Mouse (Mus musculus) gonadal fat pad, adult 2 months (tissue): ENCODE data around the gene Chmp1a. TPM values are rescaled to one million over a fixed set of nuclear protein-coding genes. Genes with fewer than 3 reads are reported as not detected.
"Not testable (repeated sequence)": the region's sequence is repeated elsewhere in the genome, so short reads cannot be mapped to it uniquely, and the experiment has no call there.

Source experiments
- DNase-seq: peaks from one replicate; pipeline ENCODE4 v3.0.0-alpha.2; 2012; ENCODE audit warnings: low read depth
- polyA plus RNA-seq: library from polyadenylated mRNA; depleted of rRNA; stranded (reverse); fragments of >200 nt; gene quantifications from 2 replicates; pipeline ENCODE4 v1.2.3, GENCODE M21; 2012; rRNA removed

Gene Chmp1a
- polyA plus RNA-seq, result 126 and 136 TPM in 2 replicates

DNA sequence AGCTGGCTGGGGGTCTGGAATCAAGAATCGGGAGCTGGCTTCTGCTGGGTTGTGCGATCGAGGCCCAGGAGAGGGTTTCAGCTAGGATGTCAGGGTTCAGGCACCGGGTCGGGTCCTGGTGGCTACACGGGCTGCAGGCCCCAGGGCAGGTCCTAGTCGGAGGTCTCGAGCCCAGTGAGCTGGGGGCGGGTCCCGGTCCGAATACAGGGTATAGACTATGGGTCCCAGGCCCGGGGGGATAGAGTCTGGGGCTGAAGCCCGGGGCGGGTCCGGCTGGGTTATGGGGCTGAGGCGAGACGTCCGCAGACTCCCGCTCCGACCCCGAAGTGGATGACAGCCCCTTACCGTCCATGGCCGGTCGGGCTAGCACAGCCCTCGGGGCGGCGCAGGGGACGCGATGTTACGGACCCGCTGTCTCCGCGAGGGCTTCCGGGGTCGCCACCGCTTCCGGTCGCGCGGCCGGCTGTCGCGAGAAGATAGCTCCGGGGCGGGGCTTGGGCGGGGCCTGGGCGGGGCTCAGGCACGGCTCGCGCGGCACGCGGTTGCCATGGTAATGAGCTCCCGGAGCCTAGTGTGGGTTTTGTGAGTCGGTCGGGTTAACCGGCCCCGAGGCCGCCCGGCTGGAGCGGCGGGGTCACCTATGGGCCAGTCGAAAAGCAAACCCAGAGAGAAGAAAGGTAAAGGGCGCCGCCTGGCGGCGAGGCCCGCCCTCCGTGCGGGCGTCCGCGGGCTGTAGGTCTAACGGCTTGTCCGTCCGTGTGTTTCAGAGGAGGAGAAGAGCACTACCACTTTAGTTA lies at the start of gene Chmp1a, which contains the start of gene Spata33:
Gene Chmp1a (minus strand): TSS at position 443 of the 797 bp plus-strand sequence.
Gene Spata33 (plus strand): TSS at position 512 of the 797 bp plus-strand sequence.
- no peak for DNase-seq

DNA sequence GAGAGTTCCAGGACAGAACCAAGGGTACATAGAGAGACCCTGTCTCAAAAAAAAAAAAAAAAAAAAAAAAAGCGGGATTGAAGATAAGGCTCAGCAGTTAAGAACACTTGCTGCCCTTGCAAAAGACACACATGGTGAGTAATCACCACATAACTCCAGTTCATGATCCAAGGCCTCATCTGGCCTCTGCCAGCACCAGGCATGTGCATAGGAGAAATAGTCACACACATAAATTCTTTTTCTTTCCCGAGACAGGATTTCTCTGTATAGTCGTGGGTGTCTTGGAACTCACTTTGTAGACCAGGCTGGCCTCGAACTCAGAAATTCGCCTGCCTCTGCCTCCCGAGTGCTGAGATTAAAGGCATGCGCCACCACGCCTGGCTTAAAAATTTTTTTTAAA lies 45.0 kb upstream of the Chmp1a start:
- not testable (repeated sequence) for DNase-seq

DNA sequence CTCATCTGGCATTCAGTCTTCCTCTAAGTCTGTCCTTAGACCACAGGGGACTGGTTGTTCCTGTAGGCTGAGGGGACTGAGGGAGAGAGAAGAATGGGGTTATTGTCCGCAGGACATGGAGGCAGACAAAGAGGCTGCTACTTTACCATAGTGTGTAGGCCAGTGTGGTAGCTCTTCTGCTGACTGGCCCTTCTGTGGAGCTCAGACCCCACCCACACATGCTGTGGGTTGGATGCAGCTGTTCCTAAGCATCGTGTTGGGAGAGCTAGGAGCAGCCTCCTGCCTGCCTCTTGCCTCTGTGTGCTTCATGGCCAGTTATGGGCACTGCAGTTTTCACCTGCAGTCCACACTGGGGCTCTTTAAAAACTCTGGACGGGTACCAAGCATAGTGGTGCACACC lies 44.6 kb upstream of the Chmp1a start:
- no peak for DNase-seq

DNA sequence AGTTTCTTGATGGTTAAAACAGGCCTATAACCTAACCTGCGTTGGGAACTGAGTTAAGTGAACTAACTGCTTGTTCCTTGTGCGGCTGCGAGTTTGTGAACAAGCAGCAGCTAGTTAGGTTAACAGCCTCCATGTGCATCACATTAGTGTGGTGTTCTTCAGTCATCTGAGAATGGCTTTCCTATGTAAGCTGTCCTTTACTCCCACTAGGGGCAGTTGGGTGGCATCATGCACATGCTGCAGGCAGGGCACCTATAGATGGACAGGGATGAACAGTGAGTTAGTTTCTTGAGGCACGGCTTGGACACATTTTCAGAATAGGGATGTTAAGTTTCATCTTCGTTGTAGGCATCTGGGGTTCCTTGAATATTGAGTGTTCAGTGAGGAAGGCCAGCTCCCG lies 42.6 kb upstream of the Chmp1a start:
- no peak for DNase-seq

DNA sequence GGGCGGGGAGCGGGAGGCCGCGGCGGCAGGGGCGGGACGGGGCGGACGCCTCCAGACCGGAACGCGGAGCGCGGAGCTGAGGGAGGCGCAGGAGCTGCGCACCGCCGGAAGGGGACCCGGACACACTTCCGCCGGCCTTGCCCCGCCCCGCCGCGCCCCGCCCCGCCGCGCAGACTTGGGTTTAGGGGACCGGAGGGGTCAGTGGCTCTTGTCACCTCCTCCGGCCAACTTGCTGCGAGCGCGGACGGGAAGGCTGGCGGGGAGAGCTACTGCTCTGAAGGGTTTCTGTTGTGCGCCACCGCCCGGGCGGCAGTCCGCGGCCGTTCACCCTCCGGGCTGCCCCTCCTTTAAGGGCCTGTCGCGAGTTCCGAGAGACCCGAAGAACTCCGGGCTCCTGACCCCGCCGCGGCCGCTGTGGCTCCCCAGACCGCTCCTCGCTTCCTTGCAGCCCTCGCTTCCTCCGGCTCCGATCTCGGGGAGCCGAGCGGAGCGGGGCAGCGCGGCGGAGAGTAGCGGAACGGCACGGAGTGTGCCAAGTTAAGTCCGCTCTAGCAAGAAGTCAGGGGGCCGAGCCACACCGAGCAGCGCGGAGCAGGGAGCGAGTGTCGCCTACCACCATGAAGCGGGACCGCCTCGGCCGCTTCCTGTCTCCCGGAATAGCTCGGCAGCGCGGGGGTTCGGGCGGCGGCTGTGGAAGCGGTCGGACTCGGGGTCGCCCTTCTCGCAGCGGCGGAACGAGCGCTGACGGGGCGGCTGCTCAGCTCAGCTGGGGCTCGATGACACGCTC lies 41.7 kb upstream of the Chmp1a start, which contains the start of the genes Zfp276 and Vps9d1:
Gene Zfp276 (plus strand): TSS at position 97 of the 787 bp plus-strand sequence.
Gene Vps9d1 (minus strand): TSS at position 250 of the 787 bp plus-strand sequence.
- DNase-seq, result no peak

DNA sequence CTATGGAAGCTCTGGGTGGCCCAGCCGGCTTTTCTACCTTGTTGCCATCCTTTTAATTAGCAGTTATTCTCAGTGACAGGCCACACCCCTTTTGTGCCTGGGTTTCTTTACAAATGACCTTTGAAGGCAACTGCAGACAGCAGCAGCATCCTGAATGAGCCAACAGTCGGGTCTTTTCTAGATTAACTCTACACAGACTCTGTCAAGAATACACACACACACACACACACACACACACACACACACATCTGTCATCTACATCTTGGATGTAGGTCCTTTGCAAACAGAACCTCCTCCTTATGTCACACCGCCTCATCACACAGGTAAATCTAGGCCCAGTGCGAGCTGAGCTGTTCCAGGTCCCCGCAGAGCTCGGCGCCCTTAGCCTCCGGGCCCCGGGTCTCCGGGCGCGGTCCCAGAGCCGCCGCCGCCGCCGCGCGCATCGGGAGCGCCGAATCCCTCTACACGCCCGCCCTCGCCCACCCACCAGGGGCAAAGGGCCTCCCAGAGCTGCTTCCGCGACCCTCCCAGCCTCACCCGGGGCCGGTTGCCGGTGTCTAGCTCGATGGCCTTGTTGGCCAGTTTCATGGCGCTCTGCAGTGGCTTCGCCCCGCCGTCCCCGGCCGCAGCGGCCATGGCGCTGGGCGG lies 41.0 kb upstream of the Chmp1a start:
- DNase-seq, result no peak

DNA sequence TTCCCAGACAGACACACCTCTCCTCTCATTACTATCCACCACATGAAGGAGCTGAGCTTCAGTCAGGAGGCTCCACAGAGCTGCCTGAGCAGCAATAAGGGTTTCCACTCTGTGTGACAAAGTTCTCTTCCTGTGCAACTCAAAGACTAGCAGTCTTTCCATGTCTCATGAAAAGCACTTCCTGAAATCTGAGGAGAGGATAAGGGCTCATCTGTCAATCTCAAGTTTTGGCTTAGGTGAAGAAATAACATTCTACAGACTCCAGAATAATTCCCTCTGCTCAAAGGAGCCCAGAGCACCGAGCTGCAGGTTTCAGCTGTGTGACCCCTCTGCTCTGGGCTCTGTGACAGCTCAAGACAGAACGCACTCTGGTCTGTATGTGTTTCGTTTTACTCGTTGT lies 40.4 kb upstream of the Chmp1a start:
- DNase-seq, result no peak

DNA sequence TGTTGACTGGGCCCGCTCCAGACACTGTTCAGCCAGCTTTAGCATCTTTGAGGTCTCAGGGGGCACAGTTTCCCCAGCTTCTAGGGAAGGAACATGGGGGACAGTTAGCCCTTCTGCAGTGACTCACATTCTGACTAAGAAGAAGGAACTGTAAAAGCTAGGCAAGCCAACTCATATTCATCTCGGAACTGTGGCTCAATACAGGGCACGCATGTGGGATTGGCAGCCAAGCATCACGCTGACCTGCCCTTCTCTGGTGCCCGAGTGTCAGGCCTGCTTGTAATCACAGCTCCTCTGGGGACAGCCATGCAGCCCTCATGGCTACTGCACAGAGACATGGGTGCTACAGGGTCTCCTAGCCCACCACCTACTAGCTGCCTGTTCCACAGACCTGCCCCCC lies 38.4 kb upstream of the Chmp1a start:
- DNase-seq, result no peak

DNA sequence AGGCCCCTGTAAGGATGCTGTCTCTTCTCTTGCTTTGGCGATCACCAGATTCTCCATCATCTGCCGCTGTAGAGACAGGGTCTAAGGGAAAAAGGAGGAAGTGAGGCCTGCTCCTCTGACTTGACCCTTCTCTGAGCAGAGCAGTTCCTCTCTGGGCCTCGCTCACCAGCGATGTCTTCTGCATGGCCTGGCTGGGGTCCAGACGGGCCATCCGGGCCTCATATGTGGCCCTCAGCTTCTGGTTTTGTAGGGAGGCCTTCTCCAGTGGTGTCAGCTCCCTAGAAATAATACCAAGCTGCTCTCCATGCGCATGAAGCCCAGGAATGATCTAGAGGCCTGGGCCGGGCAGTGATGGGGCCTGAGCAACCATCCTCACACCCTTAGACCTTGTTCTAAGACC lies 36.0 kb upstream of the Chmp1a start:
- no peak for DNase-seq

DNA sequence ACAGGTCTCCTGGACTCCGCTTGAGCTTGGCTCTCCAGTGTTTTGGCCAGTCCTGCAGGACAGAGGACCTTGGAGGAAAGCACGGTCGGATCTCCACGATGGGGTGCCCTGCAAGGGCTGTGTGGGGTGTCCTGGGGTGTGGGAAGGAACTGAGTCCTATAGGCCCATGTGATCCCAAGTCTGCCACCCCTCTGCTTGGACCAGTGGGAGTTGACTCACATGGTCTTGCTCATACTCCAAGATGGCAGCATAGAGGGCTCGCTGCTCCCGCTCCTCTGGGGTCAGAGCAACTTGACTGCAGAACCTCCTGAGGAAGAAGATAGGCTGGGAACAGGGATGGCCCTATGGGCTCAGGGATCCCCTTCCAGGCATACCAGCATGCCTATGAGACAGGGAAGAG lies 35.2 kb upstream of the Chmp1a start:
- DNase-seq, result no peak

DNA sequence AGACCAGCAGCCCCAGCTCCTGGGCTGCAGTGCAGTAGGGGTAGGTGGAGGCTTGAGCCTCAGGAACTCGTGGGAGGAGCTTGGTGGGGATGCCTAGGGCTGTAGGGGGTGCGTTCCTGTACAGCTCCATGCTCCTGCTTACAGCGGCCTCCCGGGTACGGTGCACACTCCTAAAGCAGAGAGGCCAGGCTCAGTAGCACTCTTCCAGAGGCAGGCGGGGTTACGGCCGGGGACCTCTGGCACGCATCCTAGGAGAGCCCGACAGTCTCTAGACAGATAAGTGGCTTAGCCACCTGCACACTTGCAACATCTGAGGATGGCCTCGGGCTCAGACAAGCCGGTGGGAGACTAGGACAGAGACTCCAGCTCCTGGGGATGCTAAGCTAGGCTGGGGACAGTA lies 33.0 kb upstream of the Chmp1a start:
- DNase-seq, result no peak

DNA sequence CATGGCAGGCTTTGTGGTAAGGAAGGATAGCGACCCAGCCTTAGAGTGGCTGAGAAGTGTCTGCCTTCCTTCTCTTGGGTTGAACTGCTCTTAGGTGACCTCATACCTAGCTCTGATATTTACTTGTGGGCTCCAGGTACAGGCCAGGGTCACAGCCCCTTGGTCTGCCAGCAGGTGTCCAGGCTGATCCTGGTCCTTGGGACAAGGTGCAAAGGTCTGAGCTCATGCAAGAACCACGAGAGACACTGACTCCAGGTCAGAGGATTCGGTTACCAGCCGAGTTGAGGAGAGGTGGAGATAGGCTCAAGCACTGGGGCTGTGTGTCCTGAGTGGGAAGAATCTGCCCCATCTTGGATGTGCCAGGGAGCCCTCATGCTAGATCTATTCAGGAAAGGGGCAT lies 31.8 kb upstream of the Chmp1a start:
- DNase-seq, result no peak

DNA sequence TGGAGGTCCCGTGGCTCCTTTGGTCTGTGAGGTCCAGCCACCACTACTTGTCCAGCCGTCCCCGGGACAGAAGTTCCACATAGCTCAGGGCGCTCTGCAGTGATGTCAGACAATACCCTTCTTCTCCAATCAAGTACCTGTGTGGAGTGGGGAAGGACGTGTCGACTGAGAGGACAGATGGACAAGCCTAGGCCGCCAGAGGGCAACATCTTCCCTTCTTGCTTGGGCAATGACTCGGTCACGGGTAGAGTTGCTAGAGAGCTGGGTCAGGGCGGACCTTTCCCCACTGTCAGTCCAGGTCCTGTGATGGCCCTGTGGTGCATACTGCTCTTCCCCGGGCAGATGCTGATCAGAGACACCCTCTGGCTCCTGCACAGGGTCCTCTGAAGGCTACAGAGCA lies 30.5 kb upstream of the Chmp1a start:
- no peak for DNase-seq

DNA sequence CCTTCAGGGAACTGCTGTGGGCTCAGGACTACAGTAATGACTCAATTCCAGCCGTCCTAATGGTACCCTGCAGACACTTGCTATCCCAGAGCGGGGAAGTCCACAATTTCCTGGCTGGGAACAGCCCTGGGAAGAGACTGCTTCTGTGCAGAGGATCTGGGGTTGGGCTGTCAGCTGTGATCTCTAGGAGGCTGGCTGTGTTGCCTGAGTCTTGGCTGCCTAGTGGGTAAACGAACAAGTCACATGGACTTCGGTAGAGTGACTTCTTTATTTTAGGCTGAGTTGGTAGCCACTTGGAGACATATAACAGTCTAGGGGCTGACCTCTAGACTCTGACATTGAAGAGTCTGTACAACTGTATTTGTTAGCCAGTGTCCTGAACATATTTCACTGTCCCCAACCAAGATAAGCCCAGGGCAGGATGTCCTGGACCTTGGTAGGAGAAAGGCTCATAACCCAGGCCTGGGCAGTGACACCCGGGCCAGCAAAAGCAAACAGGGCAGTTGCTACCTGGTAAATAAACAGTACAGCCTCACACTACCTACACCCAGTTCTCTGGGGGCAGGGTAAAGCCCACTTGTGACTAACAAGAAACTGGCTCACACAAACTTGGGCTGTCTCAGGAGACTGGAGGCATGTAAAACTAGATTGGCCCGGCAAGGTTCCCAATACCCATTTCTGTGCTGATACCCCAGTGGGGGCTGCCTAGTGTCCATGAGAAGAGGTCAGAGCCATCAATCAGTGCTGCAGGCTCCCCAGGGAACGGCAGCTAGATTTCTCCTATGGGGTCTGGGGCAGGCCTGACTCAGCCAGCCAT lies 29.8 kb upstream of the Chmp1a start:
- DNase-seq, result no peak

DNA sequence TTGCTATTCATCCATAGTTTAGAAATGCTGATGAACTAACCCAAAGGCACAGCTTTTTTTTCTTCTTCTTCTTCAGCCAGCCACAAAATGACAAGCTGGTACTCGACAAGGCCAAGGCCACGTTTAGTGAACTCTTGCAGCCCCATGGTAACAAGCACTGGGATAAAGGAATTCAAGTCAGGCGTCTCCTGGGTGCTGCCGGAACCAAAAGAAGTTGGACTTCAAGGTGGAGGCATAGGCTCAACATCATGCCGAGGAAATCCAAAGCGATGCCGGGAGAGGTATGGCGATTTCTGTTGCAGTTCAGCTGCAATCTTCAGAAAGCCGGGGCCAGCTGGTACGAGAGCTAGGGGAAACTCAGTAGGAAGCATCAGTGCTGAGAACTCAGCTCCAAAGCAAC lies 26.8 kb upstream of the Chmp1a start:
- no peak for DNase-seq

DNA sequence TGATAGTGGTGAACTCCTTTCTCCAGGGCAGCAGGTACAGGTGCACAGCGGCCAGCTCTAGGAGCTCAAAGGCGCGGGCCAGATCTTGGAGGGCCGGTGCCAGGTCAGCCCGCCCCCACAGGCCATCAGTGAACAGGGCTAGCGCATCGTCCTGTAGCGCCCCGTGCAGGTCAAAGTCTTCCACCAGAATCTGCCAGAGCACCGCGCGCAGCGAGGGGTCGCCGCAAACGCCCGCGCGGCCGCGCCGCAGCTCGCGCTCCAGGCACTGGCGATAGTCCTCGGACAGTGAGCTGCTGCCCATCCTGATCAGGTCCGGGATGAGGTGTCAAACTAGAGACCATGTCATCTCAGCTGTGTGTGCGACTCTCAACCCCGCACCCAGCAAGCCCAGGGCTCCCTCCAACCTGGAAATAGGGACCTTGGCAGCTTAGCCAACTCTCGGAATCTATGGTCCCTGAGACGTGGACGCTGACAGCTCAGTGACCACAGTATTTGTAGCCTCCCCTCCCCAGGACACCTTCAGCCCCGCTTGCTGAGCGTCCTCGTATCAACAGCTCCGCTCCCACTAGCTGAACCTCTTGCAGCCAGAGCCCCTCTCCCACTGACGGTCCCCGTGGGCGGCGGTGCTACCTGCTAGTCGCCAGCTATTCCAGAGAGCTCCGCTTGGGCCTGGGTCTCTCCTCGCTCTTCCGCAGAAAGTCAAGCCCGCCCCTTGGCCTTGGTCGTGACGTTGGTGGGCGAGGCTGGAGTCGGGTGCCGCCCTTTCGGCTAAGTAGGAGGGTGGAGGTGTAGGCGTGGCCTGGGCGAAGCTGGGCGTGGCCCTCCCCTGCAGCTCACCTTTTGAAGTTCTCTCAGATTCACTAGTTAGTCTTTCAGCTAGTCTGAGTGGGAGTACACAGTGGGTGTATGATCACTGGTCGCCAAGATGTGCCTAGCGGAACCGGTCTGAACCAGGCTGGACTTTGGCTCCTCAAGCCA lies 23.2 kb upstream of the Chmp1a start, which contains the start of gene Spata2l:
Gene Spata2l (minus strand): TSS at position 714 of the 978 bp plus-strand sequence.
- peak; percentile 79 for DNase-seq

DNA sequence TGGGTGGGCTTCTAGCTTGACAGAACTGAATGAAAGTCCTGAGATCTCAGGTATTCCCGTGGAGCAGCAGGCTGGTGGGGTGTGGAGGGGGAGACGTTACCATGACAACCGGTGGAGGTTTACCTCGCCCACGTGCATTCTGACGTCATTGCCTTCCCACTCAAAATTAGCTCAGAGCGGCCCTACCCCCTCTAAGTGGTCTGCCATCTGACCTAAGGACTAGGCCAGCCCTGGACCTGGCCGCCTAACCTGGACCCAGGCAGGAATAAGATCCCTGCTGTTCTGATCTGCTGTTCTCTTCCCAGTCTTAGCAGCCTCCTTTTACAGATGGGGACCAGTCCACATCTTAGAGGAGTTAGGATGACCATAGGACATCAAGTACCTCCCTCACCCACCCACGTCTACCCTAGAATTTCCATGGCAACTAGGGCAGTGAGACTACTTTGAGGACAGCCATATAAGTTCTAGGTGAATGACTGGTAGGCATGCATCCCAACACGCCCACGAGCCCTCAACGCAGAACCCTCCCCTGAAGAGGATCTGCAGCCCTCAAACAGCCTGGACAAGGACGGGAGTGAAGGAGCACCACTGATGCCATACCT lies 22.5 kb upstream of the Chmp1a start:
- no peak for DNase-seq

DNA sequence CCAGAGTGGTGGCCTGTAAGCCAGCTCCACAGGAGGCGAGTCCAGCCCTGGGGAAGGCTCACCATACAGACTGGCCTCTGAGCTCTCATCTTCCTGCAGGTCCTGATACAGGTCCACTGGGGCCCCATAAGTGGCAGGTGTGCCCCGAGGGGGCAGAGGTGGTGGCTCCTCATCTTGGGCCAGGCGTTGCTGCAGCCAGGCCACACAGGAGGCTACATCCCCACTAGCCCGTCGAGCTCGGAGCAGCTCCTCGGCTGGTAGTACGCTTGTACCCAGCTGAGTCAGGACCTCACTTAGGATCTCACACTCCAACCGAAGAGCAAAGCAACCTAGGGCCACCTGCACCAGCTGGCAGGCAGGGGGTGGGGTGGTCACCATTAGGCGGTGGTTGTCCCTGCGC lies 21.2 kb upstream of the Chmp1a start:
- DNase-seq, result no peak

DNA sequence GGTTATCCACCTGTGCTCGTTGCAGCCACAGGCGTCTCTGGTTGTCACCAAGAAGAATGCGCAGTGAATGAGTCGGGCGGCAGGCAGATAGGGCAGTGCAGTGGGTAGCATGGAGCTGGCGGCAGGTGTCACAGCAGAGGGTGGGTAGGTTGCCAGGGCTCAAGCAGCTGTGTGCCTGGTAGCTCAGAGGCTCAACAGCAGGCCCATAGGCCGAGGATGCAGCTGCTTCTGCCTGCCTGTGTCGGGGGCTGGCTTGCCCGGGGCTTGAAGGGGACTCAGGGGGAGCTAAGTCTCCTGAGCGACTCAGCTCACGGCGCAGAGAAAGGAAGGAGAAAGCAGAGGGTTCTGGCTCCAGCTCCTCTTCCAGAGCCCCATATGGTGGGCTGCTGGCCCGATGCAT lies 20.7 kb upstream of the Chmp1a start:
- DNase-seq, result no peak

DNA sequence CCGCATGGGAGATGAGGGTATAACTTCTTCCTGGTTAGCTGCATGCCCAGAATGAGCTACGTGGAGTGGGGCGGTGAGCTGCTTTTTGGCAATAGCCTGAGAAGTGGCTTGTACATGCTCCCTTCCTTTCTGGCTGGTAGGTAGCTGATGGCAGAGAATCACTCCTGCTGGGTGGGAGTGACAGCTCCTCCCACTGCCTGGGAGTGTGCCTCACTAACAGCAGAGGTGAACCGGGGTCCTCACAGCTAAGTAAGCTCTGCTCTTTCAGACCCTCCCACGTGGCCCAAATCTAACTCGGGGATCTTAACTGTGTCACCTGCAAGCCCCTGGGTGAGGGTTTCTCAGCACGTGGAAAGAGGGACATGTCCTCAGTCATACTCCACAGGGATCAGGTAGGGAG lies 20.0 kb upstream of the Chmp1a start:
- DNase-seq, result no peak
